Mouse (Mus musculus): ENCODE data around the gene Rab13. TPM values are rescaled to one million over a fixed set of nuclear protein-coding genes. Genes with fewer than 3 reads are reported as not detected.
A peak's percentile ranks its signal among the peaks of the same experiment; 100 is the strongest.
"Not testable (repeated sequence)": the region's sequence is repeated elsewhere in the genome, so short reads cannot be mapped to it uniquely, and the experiment has no call there.

The Rab13 gene
- polyA plus RNA-seq, 1 experiment from 2014 or later, result 66.8 TPM

- H3K27me3 ChIP-seq, result no peaks in the 10 kb centered on the region
- ATAC-seq (peak; percentile 8), DNase-seq (ENCODE audit: low read depth, low spot score) (peak; percentile 46)
- CTCF ChIA-PET, result interaction anchor here (1.1 to 2.5 kb wide), 6 partner anchors 10 to 32 kb away, joined by 3 to 7 read pairs (median 5); partner anchors contain the start of gene Jtb
- in situ Hi-C loops (cut with MboI; ENCODE audit: low pct_unique_long_range_greater_than_20kb), result no loop called here
- POLR2A ChIA-PET, result interaction anchor here (0.7 to 3.4 kb wide), 11 partner anchors 9 to 86 kb away, joined by 3 to 18 read pairs (median 4); partner anchors contain the start of genes Dennd4b, Jtb, Rab13 and Rps27
- TF ChIP-seq CTCF (IDR thresholded peaks at IDR 0.05), result no peak
Measured at GRCm38 (mm10) chr3:90247630-90247959, 34.1 kb downstream of the Rab13 start.

GRCm38 (mm10) chr3:90247960-90248745, 34.7 kb downstream of the Rab13 start, which contains the start of gene Slc39a1:
Gene Slc39a1 (plus strand): TSS chr3:90248172.
- DNase-seq (ENCODE audit: low read depth, low spot score) (peak; percentile 95), ATAC-seq (peak; percentile 91)
- no peak for TF ChIP-seq CTCF (IDR thresholded peaks at IDR 0.05)
- POLR2A ChIA-PET, result interaction anchor here (0.6 to 3.4 kb wide), 11 partner anchors 9 to 92 kb away, joined by 3 to 18 read pairs (median 4); partner anchors contain the start of genes Dennd4b, Jtb, Rab13 and Rps27
- no peaks in the 10 kb centered on the region for H3K27me3 ChIP-seq
- CTCF ChIA-PET, result interaction anchor here (0.6 to 2.5 kb wide), 8 partner anchors 10 to 33 kb away, joined by 3 to 7 read pairs (median 4); partner anchors contain the start of gene Jtb
- in situ Hi-C loops (cut with MboI; ENCODE audit: low pct_unique_long_range_greater_than_20kb), result no loop called here

GRCm38 (mm10) chr3:90248746-90249100, 35.2 kb downstream of the Rab13 start:
- in situ Hi-C loops (cut with MboI; ENCODE audit: low pct_unique_long_range_greater_than_20kb), result no loop called here
- ATAC-seq, result peak; percentile 30
- ChIA-PET CTCF (interaction anchor here (0.6 to 2.5 kb wide), 7 partner anchors 11 to 33 kb away, joined by 3 to 7 read pairs (median 4); partner anchors contain the start of gene Jtb), POLR2A (interaction anchor here (0.6 to 3.4 kb wide), 8 partner anchors 8 to 93 kb away, joined by 3 to 18 read pairs (median 4); partner anchors contain the start of genes Jtb, Rab13 and Rps27)
- no peak for DNase-seq (ENCODE audit: low read depth, low spot score)
- no peak for TF ChIP-seq CTCF (IDR thresholded peaks at IDR 0.05)
- H3K27me3 ChIP-seq, result no peaks in the 10 kb centered on the region

GRCm38 (mm10) chr3:90250791-90251190, 37.3 kb downstream of the Rab13 start:
- in situ Hi-C loops (cut with MboI; ENCODE audit: low pct_unique_long_range_greater_than_20kb), result no loop called here
- no peak for ATAC-seq
- no peaks in the 10 kb centered on the region for H3K27me3 ChIP-seq
- ChIA-PET POLR2A (interaction anchor here (0.6 to 1.7 kb wide), 3 partner anchors 11 to 17 kb away, joined by 5 to 7 read pairs (median 5); no protein-coding TSS in a partner anchor), CTCF (interaction anchor here (1.5 kb wide), 1 partner anchor 12 kb away, joined by 3 read pairs; no protein-coding TSS in a partner anchor)
- DNase-seq (ENCODE audit: low read depth, low spot score), result no peak
- no peak for TF ChIP-seq CTCF (IDR thresholded peaks at IDR 0.05)

GRCm38 (mm10) chr3:90251731-90252226, 38.3 kb downstream of the Rab13 start:
- POLR2A ChIA-PET, result interaction anchor here (1.7 kb wide), 1 partner anchor 14 kb away, joined by 7 read pairs; no protein-coding TSS in a partner anchor
- H3K27me3 ChIP-seq; DNase-seq (ENCODE audit: low read depth, low spot score); ATAC-seq; in situ Hi-C loops (cut with MboI; ENCODE audit: low pct_unique_long_range_greater_than_20kb): not testable (repeated sequence)
- CTCF ChIA-PET, result interaction anchor here (1.5 kb wide), 1 partner anchor 13 kb away, joined by 3 read pairs; no protein-coding TSS in a partner anchor

GRCm38 (mm10) chr3:90252659-90253058, 39.2 kb downstream of the Rab13 start:
- POLR2A ChIA-PET; DNase-seq (ENCODE audit: low read depth, low spot score); ATAC-seq: not testable (repeated sequence)

GRCm38 (mm10) chr3:90253174-90253573, 39.7 kb downstream of the Rab13 start:
- H3K27me3 ChIP-seq; DNase-seq (ENCODE audit: low read depth, low spot score); in situ Hi-C loops (cut with MboI; ENCODE audit: low pct_unique_long_range_greater_than_20kb); CTCF ChIA-PET; ATAC-seq: not testable (repeated sequence)
- POLR2A ChIA-PET, result interaction anchor here (0.9 kb wide), 1 partner anchor 8 kb away, joined by 4 read pairs; no protein-coding TSS in a partner anchor

More at GRCm38 (mm10) chr3:90252659-90253058, 39.2 kb downstream of the Rab13 start:
- H3K27me3 ChIP-seq; in situ Hi-C loops (cut with MboI; ENCODE audit: low pct_unique_long_range_greater_than_20kb); CTCF ChIA-PET: not testable (repeated sequence)

- TF ChIP-seq CTCF (IDR thresholded peaks at IDR 0.05), result no peak
- peak; percentile 97 for ATAC-seq
- peak; percentile 98 for DNase-seq (ENCODE audit: low read depth, low spot score)
- ChIA-PET CTCF (no interaction called here), POLR2A (interaction anchor here (0.9 kb wide), 1 partner anchor 9 kb away, joined by 4 read pairs; no protein-coding TSS in a partner anchor)
- H3K27me3 ChIP-seq, result no peaks in the 10 kb centered on the region
- in situ Hi-C loops (cut with MboI; ENCODE audit: low pct_unique_long_range_greater_than_20kb), result no loop called here
Measured at GRCm38 (mm10) chr3:90253653-90254418, 40.3 kb downstream of the Rab13 start, which contains the start of gene Crtc2. Gene Crtc2 (plus strand): TSS chr3:90254163.

- DNase-seq (ENCODE audit: low read depth, low spot score), result no peak
- CTCF ChIA-PET, result interaction anchor here (1.1 to 1.7 kb wide), 3 partner anchors 11 to 69 kb away, joined by 3 to 6 read pairs (median 4); no protein-coding TSS in a partner anchor
- ATAC-seq, result peak; percentile 58
- in situ Hi-C loops (cut with MboI; ENCODE audit: low pct_unique_long_range_greater_than_20kb), result loop anchor here (5.0 kb wide), 1 partner anchor 32 kb away; no protein-coding TSS in a partner anchor
- no peaks in the 10 kb centered on the region for H3K27me3 ChIP-seq
- POLR2A ChIA-PET, result interaction anchor here (0.9 to 1.4 kb wide), 2 partner anchors 10 to 11 kb away, joined by 4 to 5 read pairs; no protein-coding TSS in a partner anchor
- TF ChIP-seq CTCF (IDR thresholded peaks at IDR 0.05), result no peak
Measured at GRCm38 (mm10) chr3:90254419-90255193, 41.1 kb downstream of the Rab13 start.

Measured in Patski (cell line).